Mouse (Mus musculus): ENCODE data around the gene Rpap3. TPM values are rescaled to one million over a fixed set of nuclear protein-coding genes. Genes with fewer than 3 reads are reported as not detected.

Gene Rpap3
- polyA plus RNA-seq, 1 experiment from 2014 or later, result 11.8 TPM

GRCm38 (mm10) chr15:97648176-97648575 is 57.4 kb downstream of the Rpap3 start:
- H3K4me2 ChIP-seq (replicated peaks; ENCODE audit: low read depth), result no peak overlapping the region
- no peaks in the 10 kb centered on the region for H3K36me3 ChIP-seq (ENCODE audit: control insufficient read depth, insufficient read depth)
- H3K4me3 ChIP-seq (ENCODE audit: low read depth, low read length), result no peak overlapping the region
- no peak overlapping the region for H3K9ac ChIP-seq (ENCODE audit: low read depth, low read length)
- H3K27ac ChIP-seq (ENCODE audit: low read depth, low read length), result no peak overlapping the region
- TF ChIP-seq CTCF (IDR thresholded peaks at IDR 0.05; ENCODE audit: low read depth), result no peak
- no peaks in the 10 kb centered on the region for H3K27me3 ChIP-seq (replicated peaks; ENCODE audit: control insufficient read depth, insufficient read depth, low read length)
- H3K9me3 ChIP-seq (ENCODE audit: control insufficient read depth), result no peaks in the 10 kb centered on the region
- WGBS, result 90% methylated on average over 18 of the region's 18 CpGs
- H3K4me1 ChIP-seq (replicated peaks; ENCODE audit: control insufficient read depth, insufficient read depth, low read length), result no peaks in the 10 kb centered on the region
- ATAC-seq, result no peak

- ATAC-seq, result no peak
These were observed 59.2 kb downstream of the Rpap3 start for GRCm38 (mm10) chr15:97646426-97646825.

GRCm38 (mm10) chr15:97643986-97644385 is 61.6 kb downstream of the Rpap3 start:
- Histone ChIP-seq H3K9me3 (ENCODE audit: control insufficient read depth) (no peaks in the 10 kb centered on the region), H3K36me3 (ENCODE audit: control insufficient read depth, insufficient read depth) (no peaks in the 10 kb centered on the region), H3K4me3 (ENCODE audit: low read depth, low read length) (no peak overlapping the region), H3K27ac (ENCODE audit: low read depth, low read length) (no peak overlapping the region), H3K27me3 (replicated peaks; ENCODE audit: control insufficient read depth, insufficient read depth, low read length) (no peaks in the 10 kb centered on the region), H3K4me1 (replicated peaks; ENCODE audit: control insufficient read depth, insufficient read depth, low read length) (no peaks in the 10 kb centered on the region), H3K4me2 (replicated peaks; ENCODE audit: low read depth) (no peak overlapping the region), H3K9ac (ENCODE audit: low read depth, low read length) (no peak overlapping the region)
- no peak for ATAC-seq
- TF ChIP-seq CTCF (IDR thresholded peaks at IDR 0.05; ENCODE audit: low read depth), result no peak
- WGBS, result 63% methylated on average over 4 of the region's 4 CpGs

More at GRCm38 (mm10) chr15:97646426-97646825, 59.2 kb downstream of the Rpap3 start:
- Histone ChIP-seq H3K27ac (ENCODE audit: low read depth, low read length) (no peak overlapping the region), H3K36me3 (ENCODE audit: control insufficient read depth, insufficient read depth) (no peaks in the 10 kb centered on the region), H3K4me3 (ENCODE audit: low read depth, low read length) (no peak overlapping the region), H3K27me3 (replicated peaks; ENCODE audit: control insufficient read depth, insufficient read depth, low read length) (no peaks in the 10 kb centered on the region), H3K9ac (ENCODE audit: low read depth, low read length) (no peak overlapping the region), H3K4me1 (replicated peaks; ENCODE audit: control insufficient read depth, insufficient read depth, low read length) (no peaks in the 10 kb centered on the region), H3K4me2 (replicated peaks; ENCODE audit: low read depth) (no peak overlapping the region), H3K9me3 (ENCODE audit: control insufficient read depth) (no peaks in the 10 kb centered on the region)
- 51% methylated on average over 7 of the region's 7 CpGs for WGBS
- TF ChIP-seq CTCF (IDR thresholded peaks at IDR 0.05; ENCODE audit: low read depth), result no peak

Other genes starting within 250 kb of the Rpap3 start
- 0.40 and 0.42 TPM in 2 replicates for gene Endou, start 25.5 kb upstream of the Rpap3 start, polyA plus RNA-seq (2015; fragmentation: Nextera tagmentation; extraction: Ambion mirVana)
- 2.7 and 3.5 TPM in 2 replicates for gene Rapgef3, start 62.1 kb upstream of the Rpap3 start, polyA plus RNA-seq (2015; fragmentation: Nextera tagmentation; extraction: Ambion mirVana)
- 23.1 and 24.3 TPM in 2 replicates for gene Slc48a1, start 72.7 kb upstream of the Rpap3 start, polyA plus RNA-seq (2015; fragmentation: Nextera tagmentation; extraction: Ambion mirVana)
- gene Hdac7, start 138.7 kb upstream of the Rpap3 start, polyA plus RNA-seq (2015; fragmentation: Nextera tagmentation; extraction: Ambion mirVana), result 7.8 and 9.2 TPM in 2 replicates
- 6.5 and 7.0 TPM in 2 replicates for gene Vdr, start 204.8 kb upstream of the Rpap3 start, polyA plus RNA-seq (2015; fragmentation: Nextera tagmentation; extraction: Ambion mirVana)

Data from intestine, postnatal 0 days (tissue).